Mouse (Mus musculus): ENCODE results near the gene Nprl3.
"Not testable (repeated sequence)": the region's sequence is repeated elsewhere in the genome, so short reads cannot be mapped to it uniquely, and the experiment has no call there.

Nprl3 gene

GRCm38 (mm10) chr11:32226124-32226871 lies 41.2 kb downstream of the Nprl3 start, which contains the start of gene Mpg:
Gene Mpg (plus strand): TSS chr11:32226505.
- DNase-seq (ENCODE audit: extremely low read depth, low read depth, low spot score) = no peak

GRCm38 (mm10) chr11:32225222-32226104 lies 42.0 kb downstream of the Nprl3 start:
- no peak for DNase-seq (ENCODE audit: extremely low read depth, low read depth, low spot score)

- no peak for DNase-seq (ENCODE audit: extremely low read depth, low read depth, low spot score)
Observed at GRCm38 (mm10) chr11:32224468-32225139, 42.9 kb downstream of the Nprl3 start.

GRCm38 (mm10) chr11:32223297-32223967 lies 44.1 kb downstream of the Nprl3 start:
- DNase-seq (ENCODE audit: extremely low read depth, low read depth, low spot score) = no peak

- no peak for DNase-seq (ENCODE audit: extremely low read depth, low read depth, low spot score)
Observed at GRCm38 (mm10) chr11:32222570-32223194, 44.8 kb downstream of the Nprl3 start.

- no peak for DNase-seq (ENCODE audit: extremely low read depth, low read depth, low spot score)
Observed at GRCm38 (mm10) chr11:32221951-32222409, 45.5 kb downstream of the Nprl3 start, which contains the start of gene Rhbdf1. Gene Rhbdf1 (minus strand): TSS chr11:32222300.

- DNase-seq (ENCODE audit: extremely low read depth, low read depth, low spot score) = no peak
Observed at GRCm38 (mm10) chr11:32221225-32221950, 46.1 kb downstream of the Nprl3 start.

- DNase-seq (ENCODE audit: extremely low read depth, low read depth, low spot score) = no peak
Observed at GRCm38 (mm10) chr11:32220607-32221224, 46.8 kb downstream of the Nprl3 start.

- DNase-seq (ENCODE audit: extremely low read depth, low read depth, low spot score) = no peak
Observed at GRCm38 (mm10) chr11:32219287-32219686, 48.2 kb downstream of the Nprl3 start.

- DNase-seq (ENCODE audit: extremely low read depth, low read depth, low spot score) = no peak
Observed at GRCm38 (mm10) chr11:32218501-32219050, 48.9 kb downstream of the Nprl3 start.

GRCm38 (mm10) chr11:32216851-32217250 lies 50.7 kb downstream of the Nprl3 start:
- no peak for DNase-seq (ENCODE audit: extremely low read depth, low read depth, low spot score)

GRCm38 (mm10) chr11:32215372-32216162 lies 51.9 kb downstream of the Nprl3 start:
- DNase-seq (ENCODE audit: extremely low read depth, low read depth, low spot score) = no peak

- DNase-seq (ENCODE audit: extremely low read depth, low read depth, low spot score) = no peak
Observed at GRCm38 (mm10) chr11:32210623-32211022, 56.9 kb downstream of the Nprl3 start.

GRCm38 (mm10) chr11:32205058-32205873 lies 62.2 kb downstream of the Nprl3 start, which contains the start of gene Snrnp25:
Gene Snrnp25 (plus strand): TSS chr11:32205415.
- DNase-seq (ENCODE audit: extremely low read depth, low read depth, low spot score) = no peak

GRCm38 (mm10) chr11:32201922-32202685 lies 65.4 kb downstream of the Nprl3 start:
- DNase-seq (ENCODE audit: extremely low read depth, low read depth, low spot score) = no peak

GRCm38 (mm10) chr11:32200992-32201391 lies 66.5 kb downstream of the Nprl3 start:
- DNase-seq (ENCODE audit: extremely low read depth, low read depth, low spot score) = not testable (repeated sequence)
